ENCODE assay signal across 8 mouse cellular contexts in genomic region chr6:121185232-121185631, GRCm38 (mm10). TPM values are rescaled to one million over a fixed set of nuclear protein-coding genes. Genes with fewer than 3 reads are reported as not detected.
DNase-seq lines count a peak whose midpoint lies in the region; ATAC-seq and TF ChIP-seq lines count a peak whose summit lies in the region.

No protein-coding gene starts in this region.

- in situ Hi-C loops in CH12.LX (cut with MboI; ENCODE audit: low pct_ligation_motif_present, low pct_unique_long_range_greater_than_20kb, low sequenced_read_pairs): loop anchor here (5.0 to 10.0 kb wide), 5 partner anchors 47 to 352 kb away; no protein-coding TSS in a partner anchor

- no peak for ATAC-seq in forebrain, embryonic 11.5 days (replicated peaks; ENCODE audit: low FRiP score)
- no peak for ATAC-seq in hindbrain, embryonic 14.5 days (ENCODE audit: low FRiP score)
- ATAC-seq in lung, postnatal 0 days: peak; percentile 80

- H3K4me2 ChIP-seq in forebrain, embryonic 11.5 days (ENCODE audit: low read depth, low read length, severe bottlenecking): no peak overlapping the region; the same call in 1 of the 2 replicates
- H3K4me2 ChIP-seq in CH12.LX (ENCODE audit: insufficient read depth, low read depth, poor library complexity, severe bottlenecking): peak overlapping the region; percentile 92
- H3K4me2 ChIP-seq in hindbrain, embryonic 14.5 days (replicated peaks): peak overlapping the region; percentile 80
- peak overlapping the region; percentile 99 for H3K4me2 ChIP-seq in lung, postnatal 0 days (replicated peaks; ENCODE audit: low read depth, low read length)

- TF ChIP-seq RAD21 in CH12.LX (IDR thresholded peaks at IDR 0.05; ENCODE audit: low read depth, low read length): no peak

- H3K36me3 ChIP-seq in forebrain, embryonic 10.5 days (replicated peaks): peaks cover 26% of the 10 kb centered on the region
- no peaks in the 10 kb centered on the region for H3K36me3 ChIP-seq in forebrain, embryonic 11.5 days (ENCODE audit: control insufficient read depth, insufficient read depth, low read length)
- peaks cover 11 to 26% of the 10 kb centered on the region in 2 experiments for H3K36me3 ChIP-seq in CH12.LX (replicated peaks in 1 of 2; ENCODE audit: control insufficient read depth in 1 of 2, insufficient read depth in 1 of 2, low read length in 1 of 2)
- peaks cover 33% of the 10 kb centered on the region for H3K36me3 ChIP-seq in hindbrain, embryonic 14.5 days (replicated peaks; ENCODE audit: control insufficient read depth, insufficient read depth)
- peaks cover 8% of the 10 kb centered on the region; the same call in 1 of the 2 replicates for H3K36me3 ChIP-seq in lung, postnatal 0 days (ENCODE audit: insufficient read depth, low read length)

- WGBS in forebrain, embryonic 10.5 days: 90% methylated on average over 8 of the region's 8 CpGs
- WGBS in forebrain, embryonic 11.5 days: 89% methylated on average over 8 of the region's 8 CpGs
- WGBS in hindbrain, embryonic 14.5 days: 90% methylated on average over 8 of the region's 8 CpGs
- 60% methylated on average over 8 of the region's 8 CpGs for WGBS in lung, postnatal 0 days

- H3K79me2 ChIP-seq in CH12.LX (replicated peaks; ENCODE audit: control insufficient read depth, extremely low read depth, insufficient read depth, poor library complexity, severe bottlenecking): no peaks in the 10 kb centered on the region

- DNase-seq in forebrain, embryonic 10.5 days (ENCODE audit: extremely low spot score, low spot score): no peak
- no peak for DNase-seq in forebrain, embryonic 11.5 days (ENCODE audit: low spot score)
- DNase-seq in CH12.LX (ENCODE audit: extremely low read depth): no peak
- no peak for DNase-seq in hindbrain, embryonic 14.5 days (ENCODE audit: low spot score)
- peak; percentile 84 for DNase-seq in lung, postnatal 0 days (ENCODE audit: low spot score)
- no peak for DNase-seq in frontal cortex, postnatal 36 days (ENCODE audit: low spot score in 2 of 2)
- no peak for DNase-seq in natural killer cell, adult 2 months (ENCODE audit: low spot score in 2 of 2)
- DNase-seq in embryo, embryonic 10 days (ENCODE audit: low spot score): no peak

- peaks cover 29% of the 10 kb centered on the region for H3K4me1 ChIP-seq in forebrain, embryonic 10.5 days
- peaks cover 5% of the 10 kb centered on the region; the same call in 1 of the 2 replicates for H3K4me1 ChIP-seq in forebrain, embryonic 11.5 days (replicated peaks; ENCODE audit: control insufficient read depth, insufficient read depth, low read length)
- H3K4me1 ChIP-seq in CH12.LX (ENCODE audit: control insufficient read depth in 1 of 2, insufficient read depth in 2 of 2): peaks cover 4 to 24% of the 10 kb centered on the region in 2 experiments; a peak in 3 of 4 replicates
- peaks cover 21% of the 10 kb centered on the region for H3K4me1 ChIP-seq in hindbrain, embryonic 14.5 days (replicated peaks; ENCODE audit: control insufficient read depth, insufficient read depth, low read length)
- no peaks in the 10 kb centered on the region; the same call in 1 of the 2 replicates for H3K4me1 ChIP-seq in lung, postnatal 0 days (ENCODE audit: insufficient read depth, low read depth, low read length)

- dilution Hi-C loops in CH12.LX (cut with MboI; ENCODE audit: extremely low pct_ligation_motif_present, extremely low pct_unique_long_range_greater_than_20kb, low sequenced_read_pairs): no loop called here

- H3K4me3 ChIP-seq in forebrain, embryonic 10.5 days: peak overlapping the region; percentile 76
- no peak overlapping the region for H3K4me3 ChIP-seq in forebrain, embryonic 11.5 days (ENCODE audit: low read depth, low read length)
- H3K4me3 ChIP-seq in CH12.LX (replicated peaks in 1 of 3; ENCODE audit: low read depth in 2 of 3, low read length in 2 of 3, poor library complexity in 1 of 3): peak overlapping the region; percentile 1 to 62 (median 31)
- peak overlapping the region; percentile 50 for H3K4me3 ChIP-seq in hindbrain, embryonic 14.5 days (replicated peaks; ENCODE audit: low read length)
- 0 out of 2 replicates have a peak overlapping the region, but pooled peaks have one; percentile 58 for H3K4me3 ChIP-seq in lung, postnatal 0 days (ENCODE audit: low read depth, low read length)

- no peak overlapping the region for H3K27ac ChIP-seq in forebrain, embryonic 10.5 days
- no peak overlapping the region for H3K27ac ChIP-seq in forebrain, embryonic 11.5 days (ENCODE audit: low read depth, low read length)
- H3K27ac ChIP-seq in CH12.LX (ENCODE audit: insufficient read depth, low read depth): no peak overlapping the region
- no peak overlapping the region for H3K27ac ChIP-seq in hindbrain, embryonic 14.5 days
- H3K27ac ChIP-seq in lung, postnatal 0 days (ENCODE audit: low read length): peak overlapping the region; percentile 61

- H3K27me3 ChIP-seq in forebrain, embryonic 10.5 days (ENCODE audit: poor library complexity, severe bottlenecking): no peaks in the 10 kb centered on the region
- no peaks in the 10 kb centered on the region for H3K27me3 ChIP-seq in forebrain, embryonic 11.5 days (ENCODE audit: control insufficient read depth, insufficient read depth, low read length)
- H3K27me3 ChIP-seq in CH12.LX (replicated peaks): peaks cover 2% of the 10 kb centered on the region
- H3K27me3 ChIP-seq in hindbrain, embryonic 14.5 days (ENCODE audit: control insufficient read depth, insufficient read depth, low read length): no peaks in the 10 kb centered on the region
- no peaks in the 10 kb centered on the region for H3K27me3 ChIP-seq in lung, postnatal 0 days (replicated peaks; ENCODE audit: insufficient read depth, low read length)

- no peak overlapping the region for H3K9ac ChIP-seq in forebrain, embryonic 11.5 days (ENCODE audit: low read length)
- H3K9ac ChIP-seq in CH12.LX (ENCODE audit: insufficient read depth, low read depth): no peak overlapping the region
- H3K9ac ChIP-seq in hindbrain, embryonic 14.5 days: 0 out of 2 replicates have a peak overlapping the region, but pooled peaks have one; percentile 11
- 0 out of 2 replicates have a peak overlapping the region, but pooled peaks have one; percentile 4 for H3K9ac ChIP-seq in lung, postnatal 0 days (replicated peaks; ENCODE audit: low read depth)

- no peak for TF ChIP-seq CTCF in CH12.LX (conservative IDR thresholded peaks at IDR 0.05 in 1 of 2, IDR thresholded peaks at IDR 0.05 in 1 of 2; ENCODE audit: low read depth in 2 of 2, low read length in 2 of 2)
- TF ChIP-seq CTCF in lung, postnatal 0 days (IDR thresholded peaks at IDR 0.05): no peak

- H3K9me3 ChIP-seq in forebrain, embryonic 10.5 days: no peaks in the 10 kb centered on the region
- H3K9me3 ChIP-seq in forebrain, embryonic 11.5 days (ENCODE audit: control insufficient read depth, low read length): no peaks in the 10 kb centered on the region
- no peaks in the 10 kb centered on the region for H3K9me3 ChIP-seq in CH12.LX (replicated peaks; ENCODE audit: low read length)
- no peaks in the 10 kb centered on the region for H3K9me3 ChIP-seq in hindbrain, embryonic 14.5 days (ENCODE audit: control insufficient read depth, low read length)
- no peaks in the 10 kb centered on the region for H3K9me3 ChIP-seq in lung, postnatal 0 days (ENCODE audit: low read length)

- TF ChIP-seq EP300 in CH12.LX (IDR thresholded peaks at IDR 0.05; ENCODE audit: low read length): no peak
- TF ChIP-seq EP300 in lung, postnatal 0 days (IDR thresholded peaks at IDR 0.05): peak; percentile 15; the same call in 1 of the 2 replicates

- no peak for TF ChIP-seq POLR2A in CH12.LX (IDR thresholded peaks at IDR 0.05; ENCODE audit: low read depth, low read length)

TF ChIP-seq in CH12.LX, 34 proteins besides CTCF, POLR2A, EP300 and RAD21:
- peak; percentile 42; the same call in 1 of the 2 replicates for TF ChIP-seq MXI1 (IDR thresholded peaks at IDR 0.05; ENCODE audit: low read depth, low read length)
- no peak for TF ChIP-seq USF1 (IDR thresholded peaks at IDR 0.05; ENCODE audit: low read depth, low read length)
- TF ChIP-seq MEF2A (IDR thresholded peaks at IDR 0.05; ENCODE audit: borderline replicate concordance, low read depth, low read length): no peak
- 0 out of 2 replicates have a peak, but pooled peaks have one; percentile 14 for TF ChIP-seq BHLHE40 (IDR thresholded peaks at IDR 0.05; ENCODE audit: low read depth, low read length)

RNA-seq across cellular contexts. Expression of gene Pex26, which starts 1.8 kb away (rescaled TPM):
- 8.0 and 10.3 TPM in 2 replicates for polyA plus RNA-seq in forebrain, embryonic 10.5 days (2016; fragmentation: Nextera tagmentation; extraction: Ambion mirVana)
- polyA plus RNA-seq in forebrain, embryonic 11.5 days (2014; fragmentation: Nextera tagmentation; extraction: Ambion mirVana): 8.7 and 9.0 TPM in 2 replicates
- total RNA-seq in CH12.LX (2012; rRNA removed) (3.3 TPM in 2 replicates), CH12.LX (2014; rRNA removed) (2.6 and 2.8 TPM in 2 replicates)
- polyA plus RNA-seq in CH12.LX (2012; ENCODE audit: insufficient read length, low read depth): 3.2 and 3.9 TPM in 2 replicates
- 13.9 and 15.2 TPM in 2 replicates for polyA plus RNA-seq in hindbrain, embryonic 14.5 days (2014; fragmentation: Nextera tagmentation; extraction: Ambion mirVana)
- polyA plus RNA-seq in lung, postnatal 0 days (2015; fragmentation: Nextera tagmentation; extraction: Ambion mirVana): 5.9 and 6.2 TPM in 2 replicates

RNA-seq across cellular contexts. Expression of gene Tuba8, which starts 25.3 kb away (rescaled TPM):
- polyA plus RNA-seq in forebrain, embryonic 10.5 days (2016; fragmentation: Nextera tagmentation; extraction: Ambion mirVana): 0.40 and 0.54 TPM in 2 replicates
- polyA plus RNA-seq in forebrain, embryonic 11.5 days (2014; fragmentation: Nextera tagmentation; extraction: Ambion mirVana): 0.35 and 0.39 TPM in 2 replicates
- total RNA-seq in CH12.LX (2012; rRNA removed) (not detected in 2 replicates), CH12.LX (2014; rRNA removed) (not detected in 2 replicates)
- polyA plus RNA-seq in CH12.LX (2012; ENCODE audit: insufficient read length, low read depth): not detected in 2 replicates
- polyA plus RNA-seq in hindbrain, embryonic 14.5 days (2014; fragmentation: Nextera tagmentation; extraction: Ambion mirVana): 1.0 and 1.4 TPM in 2 replicates
- 12.1 and 13.9 TPM in 2 replicates for polyA plus RNA-seq in lung, postnatal 0 days (2015; fragmentation: Nextera tagmentation; extraction: Ambion mirVana)

RNA-seq across cellular contexts. Expression of gene Mical3, which starts 54.4 kb away (rescaled TPM):
- polyA plus RNA-seq in forebrain, embryonic 10.5 days (2016; fragmentation: Nextera tagmentation; extraction: Ambion mirVana): 8.4 and 9.0 TPM in 2 replicates
- 15.7 and 18.0 TPM in 2 replicates for polyA plus RNA-seq in forebrain, embryonic 11.5 days (2014; fragmentation: Nextera tagmentation; extraction: Ambion mirVana)
- total RNA-seq in CH12.LX (2012; rRNA removed) (22.1 and 26.8 TPM in 2 replicates), CH12.LX (2014; rRNA removed) (7.9 and 10.2 TPM in 2 replicates)
- 56.3 and 61.3 TPM in 2 replicates for polyA plus RNA-seq in CH12.LX (2012; ENCODE audit: insufficient read length, low read depth)
- 44.6 and 49.4 TPM in 2 replicates for polyA plus RNA-seq in hindbrain, embryonic 14.5 days (2014; fragmentation: Nextera tagmentation; extraction: Ambion mirVana)
- polyA plus RNA-seq in lung, postnatal 0 days (2015; fragmentation: Nextera tagmentation; extraction: Ambion mirVana): 12.6 and 12.8 TPM in 2 replicates

Comparison
In these comparisons a context has a peak if more than half of its experiments do, and no peak if none do; other contexts are left out.
1. H3K9ac ChIP-seq: peak in hindbrain, embryonic 14.5 days (single experiment) and lung, postnatal 0 days (single experiment); none in forebrain, embryonic 11.5 days (single experiment) and CH12.LX (single experiment).